Mouse (Mus musculus) lung, embryonic 16.5 days (tissue): ENCODE data around the gene Exog. TPM values are rescaled to one million over a fixed set of nuclear protein-coding genes. Genes with fewer than 3 reads are reported as not detected.

Experiments
- ATAC-seq: fragments of 200-750 bp; cut with Nextera tagmentation; 2 replicates; pipeline ENCODE4 v1.8.0; 2017; ENCODE audit warnings: low read depth, mild to moderate bottlenecking, moderate library complexity
- H3K27ac ChIP-seq: fragments of 300-500 bp; sonication (generic); 2 replicates; pipeline ENCODE4 v1.5.1; 2014; ENCODE audit warnings: mild to moderate bottlenecking, control low read depth, low read length
- H3K27me3 ChIP-seq: fragments of 300-500 bp; sonication (generic); 2 replicates; pipeline ENCODE4 v1.6.1; 2014; ENCODE audit warnings: low read depth, low read length, mixed read lengths; ENCODE audit not compliant: control insufficient read depth, insufficient read depth
- H3K36me3 ChIP-seq: fragments of 300-500 bp; sonication (generic); 2 replicates; pipeline ENCODE4 v1.6.1; 2014; ENCODE audit warnings: low read length; ENCODE audit not compliant: control insufficient read depth, insufficient read depth
- H3K4me1 ChIP-seq: fragments of 300-500 bp; sonication (generic); replicated peaks from 2 replicates; pipeline ENCODE4 v1.6.1; 2014; ENCODE audit warnings: low read length, mixed read lengths; ENCODE audit not compliant: control insufficient read depth, insufficient read depth
- H3K4me2 ChIP-seq: fragments of 300-500 bp; sonication (generic); 2 replicates; pipeline ENCODE4 v1.6.1; 2014; ENCODE audit warnings: low read depth, low read length, control low read depth
- H3K4me3 ChIP-seq: fragments of 300-500 bp; sonication (generic); 2 replicates; pipeline ENCODE4 v1.5.1; 2014; ENCODE audit warnings: mild to moderate bottlenecking, low read length, control low read depth
- H3K9ac ChIP-seq: fragments of 300-500 bp; sonication (generic); 2 replicates; pipeline ENCODE4 v1.6.1; 2014; ENCODE audit warnings: low read length, control low read depth
- H3K9me3 ChIP-seq: fragments of 300-500 bp; sonication (generic); 2 replicates; pipeline ENCODE4 v1.6.1; 2016; ENCODE audit warnings: low read length; ENCODE audit not compliant: control insufficient read depth
- WGBS: fragments of 180-500 bp; shearing (Covaris S2); extraction: QIAGEN DNeasy Blood & Tissue Kit; methylation state at CpG from one replicate; pipeline ENCODE4 v1.1.7; 2014; 5-methylcytosine and 5-hydroxymethylcytosine counted together
- polyA plus RNA-seq: library from polyadenylated mRNA; unstranded; fragments of >200 nt; fragmentation: Nextera tagmentation; extraction: Ambion mirVana; gene quantifications from 2 replicates; pipeline ENCODE4 v1.2.1, GENCODE M21; 2015

The Exog gene
- polyA plus RNA-seq, 1 experiment from 2014 or later = 27.3 TPM

GRCm38 (mm10) chr9:119484868-119485267 is 40.1 kb downstream of the Exog start:
- no peak for ATAC-seq
- H3K4me1 ChIP-seq = no peaks in the 10 kb centered on the region
- WGBS = 85% methylated on average over 13 of the region's 13 CpGs

DNA sequence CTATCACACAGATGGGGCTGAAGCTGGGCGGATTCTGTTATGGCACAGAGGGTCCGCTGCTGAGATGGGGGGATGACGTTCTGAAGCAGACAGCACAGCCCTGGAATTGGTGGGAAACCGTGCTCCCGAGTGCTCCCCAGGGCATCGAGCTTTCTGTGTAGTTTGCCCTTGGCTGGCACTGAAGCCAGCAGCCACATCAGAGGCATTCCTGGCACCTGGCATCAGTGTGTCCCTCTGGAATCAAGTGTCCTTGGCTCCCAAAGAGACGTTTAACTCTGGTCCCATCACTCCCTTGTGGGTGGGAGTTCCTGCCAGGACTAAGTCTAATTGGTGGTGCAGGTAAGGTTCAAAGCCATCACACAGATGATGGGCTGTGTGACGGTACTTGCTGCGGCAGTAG is 51.6 kb downstream of the Exog start:
- H3K9ac ChIP-seq = no peak overlapping the region
- 78% methylated on average over 9 of the region's 9 CpGs for WGBS
- no peak overlapping the region for H3K4me2 ChIP-seq
- ATAC-seq = no peak
- no peak overlapping the region for H3K4me3 ChIP-seq
- no peaks in the 10 kb centered on the region for H3K27me3 ChIP-seq
- no peaks in the 10 kb centered on the region for H3K36me3 ChIP-seq
- no peak overlapping the region for H3K27ac ChIP-seq
- H3K9me3 ChIP-seq = no peaks in the 10 kb centered on the region
- peaks cover 5% of the 10 kb centered on the region for H3K4me1 ChIP-seq

More at GRCm38 (mm10) chr9:119484868-119485267, 40.1 kb downstream of the Exog start:
- Histone ChIP-seq H3K27ac (no peak overlapping the region), H3K9ac (no peak overlapping the region), H3K4me2 (no peak overlapping the region), H3K4me3 (no peak overlapping the region), H3K27me3 (no peaks in the 10 kb centered on the region), H3K9me3 (no peaks in the 10 kb centered on the region), H3K36me3 (no peaks in the 10 kb centered on the region)

- Histone ChIP-seq H3K4me2 (no peak overlapping the region), H3K27ac (no peak overlapping the region), H3K36me3 (no peaks in the 10 kb centered on the region), H3K4me1 (peaks cover 5% of the 10 kb centered on the region), H3K27me3 (no peaks in the 10 kb centered on the region), H3K4me3 (no peak overlapping the region), H3K9me3 (no peaks in the 10 kb centered on the region), H3K9ac (no peak overlapping the region)
- peak; percentile 43; the same call in 1 of the 2 replicates for ATAC-seq
- WGBS = 37% methylated on average over 5 of the region's 5 CpGs
Observed at GRCm38 (mm10) chr9:119496960-119497359, 52.2 kb downstream of the Exog start.

DNA sequence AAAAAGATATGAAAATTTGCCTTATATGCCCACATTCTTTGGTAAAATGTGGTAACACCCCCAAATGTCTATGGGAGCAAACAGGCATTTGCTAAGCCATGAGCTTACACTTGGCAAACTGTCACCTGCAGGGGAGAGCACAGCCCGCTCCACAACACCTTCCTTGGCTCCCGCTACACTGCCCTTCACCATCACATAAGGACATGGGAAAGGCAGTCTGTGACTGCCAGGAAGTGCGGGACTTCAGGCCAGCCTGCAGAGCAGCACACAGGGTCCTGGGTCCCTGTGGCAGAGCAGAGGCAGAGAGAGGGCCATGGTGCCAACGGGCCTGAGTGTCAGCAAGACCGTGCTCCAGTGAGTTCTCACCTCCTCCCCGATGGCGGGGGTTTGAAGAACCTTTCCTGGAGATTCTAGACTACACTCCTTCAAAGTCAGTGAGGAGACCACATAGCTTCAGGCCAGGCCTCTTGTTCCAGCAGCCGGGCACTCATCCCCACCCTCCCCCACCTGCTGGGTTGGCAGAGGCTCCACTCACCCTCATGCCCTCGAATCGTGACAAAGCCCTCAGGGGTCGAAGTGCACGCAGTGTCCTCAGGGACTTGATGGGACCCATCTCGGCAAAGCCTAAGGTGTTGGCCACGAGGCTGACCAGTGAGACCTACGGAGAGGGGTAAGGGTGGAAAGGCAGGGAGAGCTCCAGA is 53.0 kb downstream of the Exog start:
- Histone ChIP-seq H3K4me1 (peaks cover 5% of the 10 kb centered on the region), H3K4me2 (no peak overlapping the region), H3K36me3 (no peaks in the 10 kb centered on the region), H3K9ac (no peak overlapping the region), H3K27ac (no peak overlapping the region), H3K4me3 (no peak overlapping the region), H3K27me3 (no peaks in the 10 kb centered on the region), H3K9me3 (no peaks in the 10 kb centered on the region)
- no peak for ATAC-seq
- WGBS = 81% methylated on average over 15 of the region's 15 CpGs

GRCm38 (mm10) chr9:119498247-119498607 is 53.5 kb downstream of the Exog start:
- H3K9ac ChIP-seq = no peak overlapping the region
- no peaks in the 10 kb centered on the region for H3K9me3 ChIP-seq
- H3K4me2 ChIP-seq = no peak overlapping the region
- H3K27ac ChIP-seq = no peak overlapping the region
- 81% methylated on average over 9 of the region's 9 CpGs for WGBS
- no peaks in the 10 kb centered on the region for H3K36me3 ChIP-seq
- H3K4me3 ChIP-seq = no peak overlapping the region
- no peaks in the 10 kb centered on the region for H3K27me3 ChIP-seq
- ATAC-seq = no peak
- peaks cover 5% of the 10 kb centered on the region for H3K4me1 ChIP-seq

GRCm38 (mm10) chr9:119498885-119499284 is 54.1 kb downstream of the Exog start:
- no peak overlapping the region for H3K9ac ChIP-seq
- WGBS = 71% methylated on average over 7 of the region's 7 CpGs

DNA sequence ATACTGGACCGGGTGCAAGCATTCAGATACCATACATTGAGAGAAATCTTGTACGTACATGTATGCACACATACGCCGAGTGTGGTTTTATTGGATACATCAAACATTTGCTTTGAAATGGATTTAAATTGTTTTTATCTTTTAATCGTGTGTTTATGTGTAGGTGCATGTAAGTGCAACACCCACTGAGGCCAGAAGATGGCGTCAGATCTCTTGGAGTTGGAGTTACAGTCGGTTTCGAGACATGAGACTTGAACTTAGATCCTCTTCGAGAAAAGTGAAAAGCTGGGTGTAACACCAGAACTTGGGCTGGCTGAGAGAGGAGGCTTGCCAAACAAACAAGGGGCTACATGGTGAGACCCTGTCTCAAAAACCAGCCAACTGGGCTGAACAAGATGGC is 58.9 kb downstream of the Exog start:
- H3K36me3 ChIP-seq = no peaks in the 10 kb centered on the region
- no peaks in the 10 kb centered on the region for H3K27me3 ChIP-seq
- H3K9me3 ChIP-seq = peaks cover 4% of the 10 kb centered on the region
- H3K27ac ChIP-seq = no peak overlapping the region
- no peak overlapping the region for H3K4me3 ChIP-seq
- 89% methylated on average over 9 of the region's 9 CpGs for WGBS
- H3K4me2 ChIP-seq = no peak overlapping the region
- H3K9ac ChIP-seq = no peak overlapping the region
- no peaks in the 10 kb centered on the region for H3K4me1 ChIP-seq
- ATAC-seq = no peak

More at GRCm38 (mm10) chr9:119498885-119499284, 54.1 kb downstream of the Exog start:
- no peak for ATAC-seq
- no peaks in the 10 kb centered on the region for H3K9me3 ChIP-seq
- H3K27ac ChIP-seq = no peak overlapping the region
- H3K4me1 ChIP-seq = peaks cover 5% of the 10 kb centered on the region
- no peaks in the 10 kb centered on the region for H3K36me3 ChIP-seq
- no peaks in the 10 kb centered on the region for H3K27me3 ChIP-seq
- no peak overlapping the region for H3K4me3 ChIP-seq
- H3K4me2 ChIP-seq = no peak overlapping the region

GRCm38 (mm10) chr9:119504981-119505658 is 60.4 kb downstream of the Exog start:
- no peak overlapping the region for H3K4me3 ChIP-seq
- H3K9me3 ChIP-seq = peaks cover 4% of the 10 kb centered on the region
- H3K9ac ChIP-seq = no peak overlapping the region
- WGBS = 51% methylated on average over 11 of the region's 11 CpGs
- no peaks in the 10 kb centered on the region for H3K36me3 ChIP-seq
- no peaks in the 10 kb centered on the region for H3K27me3 ChIP-seq
- no peak for ATAC-seq
- H3K4me1 ChIP-seq = no peaks in the 10 kb centered on the region
- no peak overlapping the region for H3K27ac ChIP-seq
- H3K4me2 ChIP-seq = no peak overlapping the region

DNA sequence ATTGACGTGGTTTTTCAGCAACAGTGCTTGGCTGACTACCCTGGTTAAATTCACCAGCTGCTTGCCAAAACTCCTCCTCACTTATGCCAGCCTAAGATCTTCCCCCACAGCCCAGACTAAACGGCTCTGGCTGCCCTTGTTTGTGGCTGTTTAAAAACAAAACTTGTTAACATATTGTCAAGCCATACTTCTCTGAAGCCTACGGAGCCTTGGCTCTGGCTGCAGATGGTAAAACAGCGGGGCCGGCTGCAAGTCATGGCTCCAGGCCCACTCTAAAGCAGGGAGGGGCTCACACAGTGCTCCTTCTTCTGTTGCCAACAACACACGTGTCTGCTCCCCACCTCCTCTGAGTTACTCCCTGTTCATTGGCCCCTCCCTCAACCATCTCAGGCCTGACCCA is 66.2 kb downstream of the Exog start:
- H3K36me3 ChIP-seq = no peaks in the 10 kb centered on the region
- 40% methylated on average over 6 of the region's 6 CpGs for WGBS
- H3K27ac ChIP-seq = no peak overlapping the region
- H3K4me3 ChIP-seq = no peak overlapping the region
- peak; percentile 52 for ATAC-seq
- H3K9ac ChIP-seq = no peak overlapping the region
- H3K4me2 ChIP-seq = no peak overlapping the region
- no peaks in the 10 kb centered on the region for H3K4me1 ChIP-seq
- H3K27me3 ChIP-seq = no peaks in the 10 kb centered on the region
- peaks cover 4% of the 10 kb centered on the region for H3K9me3 ChIP-seq
